Mouse (Mus musculus): ENCODE results near the gene Mrpl41. TPM values are rescaled to one million over a fixed set of nuclear protein-coding genes. Genes with fewer than 3 reads are reported as not detected.

Gene Mrpl41
- polyA plus RNA-seq, 1 experiment, result 79.7 TPM

GRCm38 (mm10) chr2:24926345-24926964 lies 48.4 kb downstream of the Mrpl41 start:
- Histone ChIP-seq H3K27me3 (ENCODE audit: control insufficient read depth, insufficient read depth, insufficient read length) (no peaks in the 10 kb centered on the region), H3K4me3 (no peak overlapping the region), H3K4me2 (ENCODE audit: low read depth) (no peak overlapping the region), H3K36me3 (ENCODE audit: control insufficient read depth, insufficient read depth) (no peaks in the 10 kb centered on the region), H3ac (ENCODE audit: control insufficient read depth, insufficient read length) (no peak overlapping the region), H3K79me2 (ENCODE audit: control insufficient read depth, insufficient read depth) (no peaks in the 10 kb centered on the region)
- TF ChIP-seq MAX (IDR thresholded peaks at IDR 0.05; ENCODE audit: low read depth) (no peak), USF1 (IDR thresholded peaks at IDR 0.05; ENCODE audit: low read depth) (no peak), E2F4 (IDR thresholded peaks at IDR 0.05; ENCODE audit: insufficient read depth) (no peak), POLR2A (IDR thresholded peaks at IDR 0.05; ENCODE audit: insufficient read length, low read depth) (no peak), TCF12 (IDR thresholded peaks at IDR 0.05; ENCODE audit: insufficient read depth, poor library complexity, severe bottlenecking) (no peak), POLR2AphosphoS2 (IDR thresholded peaks at IDR 0.05; ENCODE audit: insufficient read length, low read depth) (no peak)

GRCm38 (mm10) chr2:24925284-24925683 lies 49.6 kb downstream of the Mrpl41 start:
- TF ChIP-seq MAX (IDR thresholded peaks at IDR 0.05; ENCODE audit: low read depth) (no peak), REST (IDR thresholded peaks at IDR 0.05; ENCODE audit: insufficient read depth, insufficient read length) (no peak), TCF3 (IDR thresholded peaks at IDR 0.05; ENCODE audit: insufficient read length, low read depth) (no peak), MYOD1 (IDR thresholded peaks at IDR 0.05; ENCODE audit: control insufficient read depth in 1 of 3, insufficient read length in 2 of 3, low read depth in 2 of 3) (no peak), POLR2A (IDR thresholded peaks at IDR 0.05; ENCODE audit: insufficient read length, low read depth) (no peak), POLR2AphosphoS2 (IDR thresholded peaks at IDR 0.05; ENCODE audit: insufficient read length, low read depth) (no peak), USF1 (IDR thresholded peaks at IDR 0.05; ENCODE audit: low read depth) (no peak), CEBPB (IDR thresholded peaks at IDR 0.05; ENCODE audit: insufficient read depth, poor library complexity, severe bottlenecking) (no peak), MYOG (IDR thresholded peaks at IDR 0.05; ENCODE audit: control insufficient read depth in 1 of 3, insufficient read depth in 1 of 3, insufficient read length in 2 of 3, low read depth in 2 of 3) (no peak), SRF (IDR thresholded peaks at IDR 0.05; ENCODE audit: control insufficient read depth, insufficient read length, low read depth) (no peak), E2F4 (IDR thresholded peaks at IDR 0.05; ENCODE audit: insufficient read depth) (no peak), TCF12 (IDR thresholded peaks at IDR 0.05; ENCODE audit: insufficient read depth, poor library complexity, severe bottlenecking) (no peak)
- Histone ChIP-seq H3K27me3 (ENCODE audit: control insufficient read depth, insufficient read depth, insufficient read length) (no peaks in the 10 kb centered on the region), H3K4me3 (no peak overlapping the region), H3K79me2 (ENCODE audit: control insufficient read depth, insufficient read depth) (no peaks in the 10 kb centered on the region), H3ac (ENCODE audit: control insufficient read depth, insufficient read length) (no peak overlapping the region), H3K36me3 (ENCODE audit: control insufficient read depth, insufficient read depth) (no peaks in the 10 kb centered on the region), H3K4me2 (ENCODE audit: low read depth) (no peak overlapping the region)

Other genes with a start within 250 kb of the Mrpl41 start
- 0.06 TPM for gene Cacna1b, start 211.9 kb downstream of the Mrpl41 start, polyA plus RNA-seq (2012; fragmentation: generic; extraction: Trizol)
- gene Ehmt1, start 55.5 kb downstream of the Mrpl41 start, polyA plus RNA-seq (2012; fragmentation: generic; extraction: Trizol), result 14.8 TPM
- gene Arrdc1, start 39.8 kb downstream of the Mrpl41 start, polyA plus RNA-seq (2012; fragmentation: generic; extraction: Trizol), result 4.8 TPM
- gene Zmynd19, start 25.3 kb downstream of the Mrpl41 start, polyA plus RNA-seq (2012; fragmentation: generic; extraction: Trizol), result 21.7 TPM
- gene Dph7, start 12.7 kb downstream of the Mrpl41 start, polyA plus RNA-seq (2012; fragmentation: generic; extraction: Trizol), result 11.7 TPM
- gene Pnpla7, start 935 bp upstream of the Mrpl41 start, polyA plus RNA-seq (2012; fragmentation: generic; extraction: Trizol), result 8.8 TPM
- gene Nsmf, start 79.3 kb upstream of the Mrpl41 start, polyA plus RNA-seq (2012; fragmentation: generic; extraction: Trizol), result 33.7 TPM
- gene Entpd8, start 105.2 kb upstream of the Mrpl41 start, polyA plus RNA-seq (2012; fragmentation: generic; extraction: Trizol), result not detected
- not detected for gene Noxa1, start 120.1 kb upstream of the Mrpl41 start, polyA plus RNA-seq (2012; fragmentation: generic; extraction: Trizol)
- 1.3 TPM for gene Nrarp, start 205.7 kb upstream of the Mrpl41 start, polyA plus RNA-seq (2012; fragmentation: generic; extraction: Trizol)
- 9.2 TPM for gene Tor4a, start 221.8 kb upstream of the Mrpl41 start, polyA plus RNA-seq (2012; fragmentation: generic; extraction: Trizol)
- 55.8 TPM for gene Nelfb, start 236.4 kb upstream of the Mrpl41 start, polyA plus RNA-seq (2012; fragmentation: generic; extraction: Trizol)
- not detected for gene Stpg3, start 239.5 kb upstream of the Mrpl41 start, polyA plus RNA-seq (2012; fragmentation: generic; extraction: Trizol)
- gene Fam166a, start 243.6 kb upstream of the Mrpl41 start, polyA plus RNA-seq (2012; fragmentation: generic; extraction: Trizol), result 0.48 TPM
- gene Tubb4b, start 249.6 kb upstream of the Mrpl41 start, polyA plus RNA-seq (2012; fragmentation: generic; extraction: Trizol), result 359 TPM